Mouse (Mus musculus): ENCODE results near the gene Kctd20.

The Kctd20 gene

GRCm38 (mm10) chr17:28951831-28952799, at the start of gene Kctd20:
Gene Kctd20, plus strand, starts transcription at chr17:28951950.
- DNase-seq (ENCODE audit: low read depth in 1 of 2, low spot score in 2 of 2): peak; percentile 72 to 86

- DNase-seq (ENCODE audit: low read depth in 1 of 2, low spot score in 2 of 2): peak in 1 of 2 experiments; percentile 56
These were observed 47.0 kb upstream of the Kctd20 start for GRCm38 (mm10) chr17:28904546-28905376.

DNA sequence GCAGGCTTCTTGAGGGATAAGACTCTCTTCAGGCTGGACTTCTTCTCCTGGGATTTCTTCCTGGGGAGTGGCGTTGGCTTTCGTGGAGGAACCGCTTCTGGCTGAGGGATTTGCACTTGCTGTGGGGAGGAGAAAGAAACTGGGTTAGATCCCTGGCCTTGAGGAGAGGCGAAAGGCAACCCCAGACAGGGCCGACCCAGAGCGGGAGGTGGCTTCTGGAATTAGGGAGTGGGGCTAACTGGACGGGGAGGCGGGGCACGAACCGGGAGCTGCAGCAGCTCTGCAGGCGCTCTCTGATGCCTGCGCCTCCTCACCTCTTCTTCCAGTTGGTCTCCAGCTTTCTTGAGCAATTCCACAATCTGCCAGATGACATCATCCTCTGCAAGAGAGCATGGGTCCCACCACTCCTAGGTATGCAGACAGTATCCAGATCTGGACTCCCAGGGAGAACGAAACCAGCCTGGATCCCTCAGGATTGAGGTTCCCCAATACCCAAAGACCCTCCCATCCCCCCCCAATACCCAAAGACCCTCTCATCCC, 46.3 kb upstream of the Kctd20 start:
- DNase-seq (ENCODE audit: low read depth in 1 of 2, low spot score in 2 of 2): no peak

GRCm38 (mm10) chr17:28907959-28908358, 43.8 kb upstream of the Kctd20 start:
- DNase-seq (ENCODE audit: low read depth in 1 of 2, low spot score in 2 of 2): no peak

DNA sequence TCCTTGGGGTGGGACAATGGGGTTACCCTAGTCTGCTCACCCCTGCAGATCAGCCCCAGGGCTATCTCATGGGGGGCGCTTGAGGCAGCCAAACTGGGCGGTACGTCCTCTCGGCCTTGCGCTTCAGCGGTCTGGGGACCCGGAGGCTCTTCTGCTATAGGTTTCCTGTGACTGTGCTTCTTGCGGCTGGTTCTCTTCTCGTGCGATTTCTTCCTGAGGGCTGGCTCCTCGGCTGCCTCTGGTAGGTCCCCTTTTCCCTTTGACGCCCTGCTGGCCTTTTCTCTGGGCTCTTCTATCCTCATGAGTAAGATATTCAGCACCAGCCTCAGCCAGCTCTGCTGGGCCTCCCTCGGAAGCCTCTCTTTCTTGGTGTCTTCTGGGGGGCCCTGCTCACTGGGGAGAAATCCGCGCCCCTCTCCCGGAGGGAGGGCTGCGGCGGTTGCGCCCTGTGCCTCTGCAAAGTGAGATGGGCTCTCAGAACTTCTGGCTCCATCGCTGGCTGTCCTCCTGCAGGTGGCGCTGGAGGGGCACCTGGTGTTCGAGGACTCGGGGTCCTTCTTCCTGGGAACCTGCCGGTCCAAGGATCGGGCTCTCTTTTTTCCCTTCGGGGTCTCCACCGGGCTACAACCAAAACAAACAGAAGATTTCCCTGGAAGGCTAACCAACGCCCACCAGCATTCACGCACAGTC, 42.4 kb upstream of the Kctd20 start:
- DNase-seq (ENCODE audit: low read depth in 1 of 2, low spot score in 2 of 2): peak in 1 of 2 experiments; percentile 19

DNA sequence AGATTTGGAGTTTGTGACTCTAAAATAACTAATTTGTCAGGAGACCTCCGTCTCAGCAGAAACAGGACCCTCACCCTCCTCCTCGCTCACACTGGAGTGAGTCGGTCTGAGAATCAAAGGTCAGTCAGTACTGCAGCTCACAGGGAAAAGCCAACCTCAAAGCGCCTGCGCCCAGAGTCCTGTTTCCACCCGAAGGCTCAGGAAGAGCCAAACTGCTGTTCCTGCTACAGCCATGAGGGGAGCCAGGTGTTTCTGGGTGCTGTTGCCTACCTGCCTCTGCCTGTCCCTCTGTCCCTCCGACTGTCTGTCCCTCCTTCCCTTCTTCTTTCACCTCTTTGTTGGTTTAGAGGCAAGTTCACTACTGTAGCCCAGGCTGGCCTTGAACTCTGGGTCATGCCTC, 41.6 kb upstream of the Kctd20 start:
- DNase-seq (ENCODE audit: low read depth in 1 of 2, low spot score in 2 of 2): no peak

DNA sequence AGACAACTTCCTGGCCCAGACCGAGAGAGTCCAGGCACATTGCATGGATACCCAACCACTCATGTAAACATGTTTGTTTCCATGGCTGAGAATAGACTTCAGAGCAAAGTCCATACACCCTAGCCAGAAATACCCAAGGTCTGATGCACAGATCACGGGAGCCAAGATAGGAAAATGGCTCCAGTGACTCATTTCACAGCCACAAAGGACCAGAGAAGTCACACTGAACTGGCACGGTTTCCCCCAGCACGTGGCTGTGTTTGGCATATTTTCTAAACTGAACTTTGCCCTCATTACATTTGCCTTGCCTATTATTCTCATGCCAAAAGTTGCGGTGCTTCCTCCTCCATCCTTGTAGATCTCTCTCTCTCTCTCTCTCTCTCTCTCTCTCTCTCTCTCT, 38.5 kb upstream of the Kctd20 start:
- DNase-seq (ENCODE audit: low read depth in 1 of 2, low spot score in 2 of 2): no peak

GRCm38 (mm10) chr17:28913940-28914339, 37.8 kb upstream of the Kctd20 start:
- DNase-seq (ENCODE audit: low read depth in 1 of 2, low spot score in 2 of 2): no peak

- DNase-seq (ENCODE audit: low read depth in 1 of 2, low spot score in 2 of 2): no peak
These were observed 36.6 kb upstream of the Kctd20 start, which contains the start of gene 4930539E08Rik for GRCm38 (mm10) chr17:28915060-28915628. Gene 4930539E08Rik, minus strand, starts transcription at chr17:28915324.

DNA sequence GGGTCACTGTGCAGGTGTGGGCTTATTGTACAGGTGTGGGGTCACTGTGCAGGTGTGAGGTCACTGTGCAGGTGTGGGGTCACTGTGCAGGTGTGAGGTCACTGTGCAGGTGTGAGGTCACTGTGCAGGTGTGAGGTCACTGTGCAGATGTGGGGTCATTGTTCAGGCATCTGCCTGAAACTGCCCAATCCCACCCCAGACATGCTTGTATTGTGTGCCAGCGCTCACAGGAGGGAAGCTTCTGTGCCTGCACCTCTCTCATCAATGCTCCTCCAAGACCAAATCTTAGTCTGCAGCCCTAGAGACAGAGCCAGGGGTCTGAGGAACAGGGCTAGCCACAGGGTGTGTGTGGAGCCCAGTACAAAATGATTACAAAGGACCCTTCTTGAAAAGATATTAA, 35.2 kb upstream of the Kctd20 start:
- no peak for DNase-seq (ENCODE audit: low read depth in 1 of 2, low spot score in 2 of 2)

DNA sequence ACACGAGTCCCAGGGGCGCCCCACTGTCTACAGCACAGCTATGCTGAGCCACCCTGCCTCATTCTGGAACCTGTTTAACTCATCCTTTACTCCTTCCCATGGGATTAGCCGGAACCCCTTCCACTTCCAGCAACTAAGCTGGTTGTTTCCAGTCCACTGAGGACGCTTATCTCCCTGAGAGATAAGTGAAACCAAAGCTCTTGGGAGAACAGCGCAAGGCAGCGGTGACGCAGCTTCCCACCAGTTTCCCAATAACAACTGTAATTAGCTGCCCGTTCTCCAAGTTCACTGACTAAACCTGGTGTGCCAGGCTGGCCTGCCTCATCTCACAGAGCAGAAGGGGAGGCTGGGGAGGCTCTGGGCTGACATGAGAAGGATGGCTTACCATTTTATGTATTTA, 30.7 kb upstream of the Kctd20 start:
- no peak for DNase-seq (ENCODE audit: low read depth in 1 of 2, low spot score in 2 of 2)

DNA sequence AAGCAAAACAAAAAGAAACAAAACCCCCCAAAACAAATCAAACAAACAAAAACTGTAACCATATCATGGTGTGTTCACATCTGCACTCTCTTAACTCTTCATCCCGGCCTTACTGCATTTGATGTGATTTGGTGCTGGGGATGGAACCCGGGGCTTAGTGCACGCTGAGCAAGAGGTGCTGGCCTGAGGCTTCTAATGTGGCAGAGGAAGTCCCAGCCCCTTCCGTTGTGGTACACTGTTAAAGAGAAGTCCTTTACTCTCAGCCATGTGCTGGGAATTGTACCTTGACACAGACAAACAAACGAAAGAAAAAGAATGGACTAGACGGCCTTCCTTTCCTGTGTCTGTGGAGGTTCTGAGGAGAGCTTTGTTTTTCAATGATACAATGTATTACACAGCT, 29.7 kb upstream of the Kctd20 start:
- DNase-seq (ENCODE audit: low read depth in 1 of 2, low spot score in 2 of 2): no peak

GRCm38 (mm10) chr17:28924957-28925595, 26.7 kb upstream of the Kctd20 start:
- DNase-seq (ENCODE audit: low read depth in 1 of 2, low spot score in 2 of 2): no peak

- DNase-seq (ENCODE audit: low read depth in 1 of 2, low spot score in 2 of 2): peak in 1 of 2 experiments; percentile 52
These were observed 25.4 kb upstream of the Kctd20 start for GRCm38 (mm10) chr17:28926380-28926779.

DNA sequence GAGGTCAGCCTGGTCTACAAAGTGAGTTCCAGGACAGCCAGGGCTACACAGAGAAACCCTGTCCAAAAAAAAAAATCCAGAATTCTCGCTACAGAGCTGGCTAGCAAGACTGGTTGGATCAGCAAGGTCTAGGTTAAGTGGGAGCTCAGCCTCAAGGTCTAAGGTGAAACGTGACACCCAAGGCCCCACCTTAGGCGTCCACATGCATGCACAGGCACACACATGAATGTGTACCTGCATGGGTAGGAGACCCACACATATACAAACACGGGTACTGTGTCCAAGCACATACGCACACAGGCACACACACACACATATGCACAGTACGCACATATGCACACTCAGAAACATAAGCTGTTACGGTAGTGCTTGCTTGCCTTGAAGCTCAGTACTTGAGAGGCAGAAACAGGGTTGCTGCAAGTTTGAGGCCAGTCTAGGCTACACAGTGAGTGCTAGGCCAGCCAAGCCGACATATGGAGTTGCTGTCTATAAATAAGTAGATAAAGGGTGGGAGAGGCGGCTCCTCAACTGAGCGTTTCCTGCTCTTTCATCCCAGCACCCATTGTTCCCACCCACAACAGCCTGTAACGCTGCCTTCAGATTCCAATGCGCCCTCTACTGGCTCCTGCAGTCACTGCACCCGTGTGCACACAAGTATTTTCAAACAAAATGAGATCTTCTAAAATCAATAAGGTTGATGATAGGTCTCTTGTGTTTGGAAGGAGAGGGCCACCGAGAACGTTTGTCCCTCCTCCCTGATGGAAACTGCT, 24.7 kb upstream of the Kctd20 start:
- no peak for DNase-seq (ENCODE audit: low read depth in 1 of 2, low spot score in 2 of 2)

- no peak for DNase-seq (ENCODE audit: low read depth in 1 of 2, low spot score in 2 of 2)
These were observed 23.7 kb upstream of the Kctd20 start for GRCm38 (mm10) chr17:28928004-28928403.

DNA sequence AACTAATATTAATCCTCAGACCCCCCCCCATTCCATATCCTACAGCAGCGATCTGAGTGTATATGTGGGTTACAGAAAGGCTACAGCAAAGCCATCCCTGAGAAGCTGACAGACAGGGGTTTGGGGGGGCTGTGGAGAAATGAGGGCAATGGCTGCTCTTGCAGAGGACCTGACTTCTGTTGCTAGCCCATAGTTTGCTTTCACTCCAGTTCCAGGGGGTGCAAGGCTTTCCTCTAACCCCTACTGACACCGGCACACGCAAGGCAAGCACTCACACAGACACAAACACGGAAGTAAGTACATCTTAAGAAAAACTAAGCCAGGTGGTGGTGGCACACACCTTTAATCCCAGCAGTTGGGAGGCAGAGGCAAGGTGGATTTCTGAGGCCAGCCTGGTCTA, 22.4 kb upstream of the Kctd20 start:
- no peak for DNase-seq (ENCODE audit: low read depth in 1 of 2, low spot score in 2 of 2)

DNA sequence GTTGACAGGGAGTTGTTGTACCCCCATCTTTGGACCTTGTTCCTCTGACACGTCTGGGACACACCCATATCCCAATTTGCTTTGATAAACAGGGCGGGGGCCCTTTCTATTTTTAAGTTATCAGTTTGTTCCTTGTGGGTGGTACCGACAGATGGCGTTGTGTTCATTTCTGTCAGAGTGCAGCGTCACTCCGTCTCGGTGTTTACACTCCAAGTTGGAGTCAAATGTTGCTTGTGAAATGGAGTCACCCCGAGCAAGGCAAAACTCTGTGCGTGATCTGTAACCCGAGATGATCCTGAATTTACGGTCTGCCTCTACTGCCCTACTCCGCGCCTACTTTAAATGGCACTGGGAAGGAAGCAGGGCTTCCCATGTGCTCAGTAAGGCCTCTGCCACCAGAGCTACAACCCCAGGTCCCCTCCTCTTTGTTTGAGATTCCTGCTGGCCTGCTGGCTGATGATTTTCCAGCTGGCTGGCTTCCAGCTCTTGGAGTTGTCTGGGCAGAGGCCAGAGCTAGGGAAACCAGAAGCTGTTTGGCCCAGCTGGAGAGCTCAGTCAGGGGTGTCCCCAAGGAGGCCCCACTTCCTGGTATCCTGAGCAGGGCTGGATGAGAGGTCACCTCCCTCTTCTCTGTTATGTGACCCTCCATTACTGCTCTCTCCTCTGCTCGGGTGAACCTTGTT, 21.2 kb upstream of the Kctd20 start:
- DNase-seq (ENCODE audit: low read depth in 1 of 2, low spot score in 2 of 2): no peak

Measured in monocyte, adult 2 months (primary cell).